Mouse (Mus musculus) heart, embryonic 10.5 days (tissue): ENCODE results near the gene Gstm2. TPM values are rescaled to one million over a fixed set of nuclear protein-coding genes. Genes with fewer than 3 reads are reported as not detected.
"Not testable (repeated sequence)": the region's sequence is repeated elsewhere in the genome, so short reads cannot be mapped to it uniquely, and the experiment has no call there.

Experiments
- DNase-seq: peaks from one replicate; pipeline ENCODE4 v3.0.0-alpha.2; 2017; ENCODE audit warnings: low spot score
- H3K27ac ChIP-seq: fragments of 300-500 bp; sonication (generic); 2 replicates; pipeline ENCODE4 v1.5.1; 2016; ENCODE audit warnings: mild to moderate bottlenecking
- H3K27me3 ChIP-seq: fragments of 300-500 bp; sonication (generic); 2 replicates; pipeline ENCODE4 v1.6.1; 2016; ENCODE audit warnings: mild to moderate bottlenecking; ENCODE audit not compliant: poor library complexity, insufficient read depth, severe bottlenecking
- H3K36me3 ChIP-seq: fragments of 300-500 bp; sonication (generic); 2 replicates; pipeline ENCODE4 v1.6.1; 2016; ENCODE audit warnings: mild to moderate bottlenecking, moderate library complexity
- H3K4me1 ChIP-seq: fragments of 300-500 bp; sonication (generic); 2 replicates; pipeline ENCODE4 v1.6.1; 2016; ENCODE audit warnings: mild to moderate bottlenecking
- H3K4me3 ChIP-seq: fragments of 300-500 bp; sonication (generic); 2 replicates; pipeline ENCODE4 v1.5.1; 2016; ENCODE audit warnings: mild to moderate bottlenecking, moderate library complexity
- H3K9me3 ChIP-seq: fragments of 300-500 bp; sonication (generic); 2 replicates; pipeline ENCODE4 v1.6.1; 2016; ENCODE audit warnings: mild to moderate bottlenecking, moderate library complexity
- WGBS: fragments of 180-500 bp; shearing (Covaris S2); methylation state at CpG from one replicate; pipeline ENCODE4 v1.1.7; 2016; 5-methylcytosine and 5-hydroxymethylcytosine counted together
- polyA plus RNA-seq: library from polyadenylated mRNA; unstranded; fragments of >200 nt; fragmentation: Nextera tagmentation; extraction: Ambion mirVana; gene quantifications from 2 replicates; pipeline ENCODE4 v1.2.1, GENCODE M21; 2016

The Gstm2 gene
- polyA plus RNA-seq, 1 experiment from 2014 or later, result 46.9 TPM

- Histone ChIP-seq H3K4me3 (no peak overlapping the region), H3K36me3 (no peaks in the 10 kb centered on the region), H3K27me3 (no peaks in the 10 kb centered on the region), H3K9me3 (no peaks in the 10 kb centered on the region), H3K27ac (no peak overlapping the region), H3K4me1 (peaks cover 24% of the 10 kb centered on the region)
- no peak for DNase-seq
- WGBS, result 74% methylated on average over 3 of the region's 3 CpGs
Observed at GRCm38 (mm10) chr3:107983771-107984170, 2.5 kb downstream of the Gstm2 start.

GRCm38 (mm10) chr3:107982726-107983125 is 3.5 kb downstream of the Gstm2 start:
- Histone ChIP-seq H3K36me3 (no peaks in the 10 kb centered on the region), H3K9me3 (no peaks in the 10 kb centered on the region), H3K27me3 (no peaks in the 10 kb centered on the region), H3K4me3 (no peak overlapping the region), H3K4me1 (peaks cover 24% of the 10 kb centered on the region), H3K27ac (no peak overlapping the region)
- WGBS, result 71% methylated on average over 6 of the region's 6 CpGs
- DNase-seq, result no peak

- no peak overlapping the region for H3K4me3 ChIP-seq
- H3K9me3 ChIP-seq, result no peaks in the 10 kb centered on the region
- H3K4me1 ChIP-seq, result peaks cover 18% of the 10 kb centered on the region
- H3K36me3 ChIP-seq, result no peaks in the 10 kb centered on the region
- DNase-seq, result no peak
- no peaks in the 10 kb centered on the region for H3K27me3 ChIP-seq
- H3K27ac ChIP-seq, result no peak overlapping the region
- WGBS, result 71% methylated on average over 3 of the region's 3 CpGs
Observed at GRCm38 (mm10) chr3:107981261-107981660, 5.0 kb downstream of the Gstm2 start.

- peaks cover 6% of the 10 kb centered on the region for H3K27me3 ChIP-seq
- WGBS, result 49% methylated on average over 3 of the region's 3 CpGs
Observed at GRCm38 (mm10) chr3:107977691-107978090, 8.6 kb downstream of the Gstm2 start.

GRCm38 (mm10) chr3:107974237-107974636 is 12.0 kb downstream of the Gstm2 start:
- DNase-seq, result no peak
- H3K27me3 ChIP-seq, result peaks cover 6% of the 10 kb centered on the region
- no peaks in the 10 kb centered on the region for H3K4me1 ChIP-seq
- WGBS, result 93% methylated on average over 1 of the region's 1 CpGs
- no peaks in the 10 kb centered on the region for H3K9me3 ChIP-seq
- no peaks in the 10 kb centered on the region for H3K36me3 ChIP-seq
- no peak overlapping the region for H3K27ac ChIP-seq
- H3K4me3 ChIP-seq, result no peak overlapping the region

More at GRCm38 (mm10) chr3:107977691-107978090, 8.6 kb downstream of the Gstm2 start:
- Histone ChIP-seq H3K27ac (no peak overlapping the region), H3K4me1 (no peaks in the 10 kb centered on the region), H3K9me3 (no peaks in the 10 kb centered on the region), H3K36me3 (no peaks in the 10 kb centered on the region), H3K4me3 (no peak overlapping the region)
- no peak for DNase-seq

GRCm38 (mm10) chr3:107972070-107972469 is 14.2 kb downstream of the Gstm2 start:
- no peaks in the 10 kb centered on the region for H3K36me3 ChIP-seq
- H3K27ac ChIP-seq, result no peak overlapping the region
- 83% methylated on average over 3 of the region's 3 CpGs for WGBS
- DNase-seq, result no peak
- no peak overlapping the region for H3K4me3 ChIP-seq
- H3K4me1 ChIP-seq, result no peaks in the 10 kb centered on the region
- no peaks in the 10 kb centered on the region for H3K9me3 ChIP-seq
- H3K27me3 ChIP-seq, result peaks cover 6% of the 10 kb centered on the region

GRCm38 (mm10) chr3:107971101-107971500 is 15.2 kb downstream of the Gstm2 start:
- not testable (repeated sequence) for H3K9me3 ChIP-seq, H3K27me3 ChIP-seq, DNase-seq, H3K4me1 ChIP-seq, H3K4me3 ChIP-seq, H3K36me3 ChIP-seq, H3K27ac ChIP-seq
- 51% methylated on average over 3 of the region's 3 CpGs for WGBS

GRCm38 (mm10) chr3:107968724-107969395 is 17.4 kb downstream of the Gstm2 start, which contains the start of gene Gstm3:
Gstm3 (minus strand) TSS chr3:107969283.
- Histone ChIP-seq H3K4me1 (peaks cover 10% of the 10 kb centered on the region), H3K27ac (no peak within 1 kb of the TSS), H3K27me3 (peaks cover 3% of the 10 kb centered on the region; the same call in 1 of the 2 replicates), H3K36me3 (no peaks in the 10 kb centered on the region), H3K9me3 (no peaks in the 10 kb centered on the region), H3K4me3 (no peak within 1 kb of the TSS)
- 50% methylated on average over 13 of the region's 13 CpGs for WGBS
- no peak for DNase-seq

- Histone ChIP-seq H3K4me3 (no peak overlapping the region), H3K9me3 (no peaks in the 10 kb centered on the region), H3K27ac (no peak overlapping the region), H3K36me3 (no peaks in the 10 kb centered on the region), H3K27me3 (no peaks in the 10 kb centered on the region; the same call in 1 of the 2 replicates), H3K4me1 (peaks cover 16% of the 10 kb centered on the region)
- DNase-seq, result no peak
- WGBS, result 94% methylated on average over 5 of the region's 5 CpGs
Observed at GRCm38 (mm10) chr3:107966631-107967030, 19.6 kb downstream of the Gstm2 start.

- Histone ChIP-seq H3K4me1 (peaks cover 16% of the 10 kb centered on the region), H3K27ac (no peak overlapping the region), H3K36me3 (no peaks in the 10 kb centered on the region), H3K4me3 (no peak overlapping the region), H3K27me3 (no peaks in the 10 kb centered on the region; the same call in 1 of the 2 replicates), H3K9me3 (no peaks in the 10 kb centered on the region)
- 55% methylated on average over 1 of the region's 1 CpGs for WGBS
- no peak for DNase-seq
Observed at GRCm38 (mm10) chr3:107965592-107965991, 20.7 kb downstream of the Gstm2 start.

- no peaks in the 10 kb centered on the region for H3K36me3 ChIP-seq
- no peaks in the 10 kb centered on the region; the same call in 1 of the 2 replicates for H3K27me3 ChIP-seq
- no peaks in the 10 kb centered on the region for H3K9me3 ChIP-seq
- H3K4me3 ChIP-seq, result no peak overlapping the region
- peaks cover 16% of the 10 kb centered on the region for H3K4me1 ChIP-seq
- 52% methylated on average over 5 of the region's 5 CpGs for WGBS
- peak overlapping the region; percentile 65 for H3K27ac ChIP-seq
- DNase-seq, result no peak
Observed at GRCm38 (mm10) chr3:107964656-107965308, 21.5 kb downstream of the Gstm2 start.

- DNase-seq, result no peak
- no peak overlapping the region for H3K4me3 ChIP-seq
- no peaks in the 10 kb centered on the region for H3K9me3 ChIP-seq
- H3K27me3 ChIP-seq, result no peaks in the 10 kb centered on the region
- H3K36me3 ChIP-seq, result no peaks in the 10 kb centered on the region
- H3K27ac ChIP-seq, result peak overlapping the region; percentile 65; the same call in 1 of the 2 replicates
- H3K4me1 ChIP-seq, result peaks cover 16% of the 10 kb centered on the region
- WGBS, result 56% methylated on average over 4 of the region's 4 CpGs
Observed at GRCm38 (mm10) chr3:107964026-107964425, 22.2 kb downstream of the Gstm2 start.

GRCm38 (mm10) chr3:107955260-107955659 is 31.0 kb downstream of the Gstm2 start:
- H3K4me1 ChIP-seq, H3K9me3 ChIP-seq, H3K4me3 ChIP-seq, H3K27ac ChIP-seq, DNase-seq, H3K27me3 ChIP-seq, H3K36me3 ChIP-seq: not testable (repeated sequence)
- WGBS, result 83% methylated on average over 9 of the region's 9 CpGs
